Mouse (Mus musculus) right cerebral cortex, postnatal 4 days (tissue): ENCODE measurements around the gene Aldh1l1.

Experiments used
- DNase-seq: peaks from one replicate; pipeline ENCODE4 v3.0.0-alpha.2; 2022

The Aldh1l1 gene

DNA sequence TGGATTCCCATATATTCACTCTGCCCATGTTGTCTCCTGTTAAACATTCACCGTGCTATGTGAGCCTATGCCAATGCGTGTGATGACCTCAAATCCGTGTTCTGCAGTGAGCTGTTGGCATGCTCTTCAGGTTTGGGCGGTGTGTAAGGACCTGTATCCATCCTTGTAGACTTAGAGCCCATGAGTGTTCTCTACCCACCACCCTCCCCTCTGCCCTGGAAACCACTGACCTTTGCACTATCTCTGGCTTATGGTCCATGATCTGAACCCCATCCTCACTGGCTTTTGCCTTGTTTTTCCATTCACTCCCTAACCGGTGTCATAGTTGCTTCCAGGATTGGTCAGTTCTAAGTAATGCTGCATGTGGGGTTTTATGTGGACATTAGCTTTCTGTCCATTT is 67.5 kb downstream of the Aldh1l1 start:
- no peak for DNase-seq

- no peak for DNase-seq
Observed at GRCm38 (mm10) chr6:90556534-90557058, 70.4 kb downstream of the Aldh1l1 start.

GRCm38 (mm10) chr6:90557077-90557476 is 70.8 kb downstream of the Aldh1l1 start:
- no peak for DNase-seq

- DNase-seq: no peak
Observed at GRCm38 (mm10) chr6:90557829-90558693, 71.8 kb downstream of the Aldh1l1 start.

- DNase-seq: no peak
Observed at GRCm38 (mm10) chr6:90560390-90561058, 74.3 kb downstream of the Aldh1l1 start.

DNA sequence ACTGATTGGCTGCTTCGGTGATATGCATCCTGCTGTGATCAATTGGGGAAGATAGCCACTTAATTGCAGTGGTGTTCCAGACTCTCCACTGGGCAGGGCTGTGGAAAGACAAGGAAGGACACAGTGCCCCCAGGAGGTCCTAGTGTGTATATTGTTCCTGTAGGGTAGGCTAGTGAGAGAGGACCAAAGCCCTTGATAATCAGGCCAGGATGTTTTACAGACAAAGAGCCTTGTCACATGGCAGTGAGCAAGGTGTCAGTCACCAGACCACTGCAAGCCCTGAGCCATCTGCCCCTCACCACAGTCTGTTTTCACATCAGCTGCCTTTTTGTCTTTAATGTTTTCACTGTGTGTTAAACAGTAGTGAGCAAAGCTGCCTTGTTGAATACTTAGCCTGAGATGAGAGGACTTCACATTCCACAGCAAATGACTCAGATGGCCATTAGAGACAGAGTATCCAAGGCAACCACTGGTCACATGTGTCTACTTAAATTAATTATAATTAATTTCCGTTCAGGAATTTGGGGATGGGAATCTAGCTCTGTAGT is 75.1 kb downstream of the Aldh1l1 start:
- DNase-seq: no peak

GRCm38 (mm10) chr6:90564240-90564639 is 78.0 kb downstream of the Aldh1l1 start:
- no peak for DNase-seq

- no peak for DNase-seq
Observed at GRCm38 (mm10) chr6:90565357-90566215, 79.4 kb downstream of the Aldh1l1 start.

GRCm38 (mm10) chr6:90567486-90567885 is 81.3 kb downstream of the Aldh1l1 start:
- DNase-seq: no peak

DNA sequence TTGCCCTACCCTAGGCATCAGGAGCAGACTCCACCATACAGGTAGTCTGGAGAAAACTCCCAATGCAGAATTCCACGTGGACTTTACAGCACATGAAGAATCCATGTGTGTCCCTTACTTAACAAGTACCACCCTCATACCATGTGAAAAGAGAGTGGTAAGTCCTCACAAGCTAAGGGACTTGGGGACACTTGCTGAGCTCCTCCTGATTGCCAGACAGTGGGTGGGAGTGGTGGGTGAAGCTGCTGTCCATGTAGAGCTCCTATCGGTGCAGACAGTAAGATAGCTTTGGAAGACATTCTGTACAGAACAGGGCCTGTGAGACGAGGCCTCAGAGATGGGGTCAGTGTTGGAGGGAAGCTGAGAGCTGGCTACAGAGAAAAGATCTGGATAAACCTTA is 81.7 kb downstream of the Aldh1l1 start:
- no peak for DNase-seq

DNA sequence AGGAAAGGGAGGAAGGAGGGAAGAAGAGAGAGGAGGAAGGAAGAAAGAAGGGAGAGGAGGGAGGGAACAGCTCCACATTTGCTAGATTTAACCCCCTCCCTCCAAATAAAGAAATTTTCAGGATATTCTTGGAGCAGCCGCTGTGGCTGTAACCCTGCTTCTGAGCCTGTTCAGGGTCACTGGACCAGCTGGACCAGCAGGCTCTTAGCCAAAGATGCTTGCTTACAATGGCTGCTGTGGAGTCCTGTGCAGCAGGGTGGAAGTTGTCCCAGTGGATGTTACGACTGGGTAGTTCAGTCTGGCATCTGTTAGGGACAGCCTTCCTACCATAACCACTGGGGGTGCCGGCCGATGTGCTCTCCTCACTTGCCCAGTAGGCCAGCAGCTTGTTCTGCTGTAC is 82.5 kb downstream of the Aldh1l1 start:
- no peak for DNase-seq

- no peak for DNase-seq
Observed at GRCm38 (mm10) chr6:90569736-90570383, 83.6 kb downstream of the Aldh1l1 start.

- DNase-seq: no peak
Observed at GRCm38 (mm10) chr6:90570392-90570791, 84.2 kb downstream of the Aldh1l1 start.

DNA sequence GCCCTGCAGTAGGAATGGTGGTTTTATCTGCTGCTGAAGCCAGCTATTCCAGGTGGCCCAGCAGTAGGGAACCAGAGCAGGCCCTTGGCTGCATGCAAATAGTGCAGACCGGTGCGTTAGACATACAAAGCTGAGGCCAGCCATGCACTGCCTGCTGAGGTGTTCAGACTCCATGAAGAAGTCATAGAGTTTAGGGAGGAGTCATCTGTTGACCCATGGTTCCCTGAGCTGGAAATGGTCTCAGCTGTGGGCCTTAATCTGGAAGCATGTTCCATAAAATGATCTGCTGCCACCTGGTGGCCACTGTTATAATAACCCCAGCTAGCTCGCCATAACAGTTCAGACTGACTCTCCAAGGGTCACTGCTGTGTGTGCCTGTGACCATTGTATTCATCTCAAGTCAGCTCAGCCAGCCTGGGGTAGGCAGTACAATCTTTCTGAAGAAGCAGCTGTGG is 89.1 kb downstream of the Aldh1l1 start:
- DNase-seq: peak; percentile 91

GRCm38 (mm10) chr6:90578174-90578573 is 91.9 kb downstream of the Aldh1l1 start:
- DNase-seq: no peak

- no peak for DNase-seq
Observed at GRCm38 (mm10) chr6:90582331-90582730, 96.1 kb downstream of the Aldh1l1 start.

- DNase-seq: no peak
Observed at GRCm38 (mm10) chr6:90588113-90588512, 101.9 kb downstream of the Aldh1l1 start.

- no peak for DNase-seq
Observed at GRCm38 (mm10) chr6:90590707-90591106, 104.5 kb downstream of the Aldh1l1 start.

DNA sequence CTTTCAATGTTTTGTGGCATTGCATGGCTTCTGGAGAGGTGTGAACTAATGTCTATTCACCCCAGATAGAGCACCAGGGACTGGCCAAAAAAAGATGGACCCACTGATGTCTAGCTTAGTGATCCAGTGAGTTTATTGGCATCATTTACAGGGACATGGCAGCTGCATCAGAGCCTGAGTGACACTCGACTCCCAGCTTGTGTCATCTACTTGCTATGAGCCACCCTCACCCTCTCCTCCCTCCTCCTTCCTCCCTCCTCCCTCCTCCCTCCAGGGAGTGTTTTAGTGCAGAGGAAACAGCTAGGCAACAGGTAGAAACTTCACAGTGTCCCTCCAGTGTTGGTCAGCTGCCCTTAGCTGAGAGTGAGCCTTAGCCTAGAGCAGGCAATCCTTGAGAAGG is 108.7 kb downstream of the Aldh1l1 start:
- DNase-seq: no peak

- DNase-seq: no peak
Observed at GRCm38 (mm10) chr6:90597060-90597459, 110.8 kb downstream of the Aldh1l1 start.

GRCm38 (mm10) chr6:90597592-90597991 is 111.4 kb downstream of the Aldh1l1 start:
- DNase-seq: peak; percentile 39

DNA sequence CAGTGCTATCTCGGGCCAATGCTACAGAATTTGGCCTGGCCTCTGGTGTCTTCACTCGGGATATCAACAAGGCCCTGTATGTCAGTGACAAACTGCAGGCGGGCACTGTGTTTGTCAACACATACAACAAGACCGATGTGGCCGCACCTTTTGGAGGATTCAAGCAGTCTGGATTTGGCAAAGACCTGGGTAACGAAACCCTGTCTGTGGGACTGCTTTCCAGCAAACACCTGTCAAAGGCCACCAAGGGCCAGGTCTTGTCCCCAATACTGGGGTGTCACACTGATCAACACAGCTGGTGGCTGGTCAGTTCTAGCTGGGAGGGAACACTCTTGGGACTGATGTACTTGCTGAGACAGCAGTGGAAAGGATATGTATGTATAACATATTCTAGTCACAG is 112.0 kb downstream of the Aldh1l1 start:
- no peak for DNase-seq
